Mouse (Mus musculus): ENCODE measurements around the gene Galnt7. TPM values are rescaled to one million over a fixed set of nuclear protein-coding genes. Genes with fewer than 3 reads are reported as not detected.

Gene Galnt7
- total and polyA plus RNA-seq, 3 experiments: 11.1 to 138 (median 18.5) TPM

- TF ChIP-seq RCOR1 (IDR thresholded peaks at IDR 0.05; ENCODE audit: low read depth, low read length): no peak
- no peak for TF ChIP-seq CHD2 (IDR thresholded peaks at IDR 0.05; ENCODE audit: low read length)
- no peak for TF ChIP-seq SMC3 (IDR thresholded peaks at IDR 0.05; ENCODE audit: low read depth, low read length)
- TF ChIP-seq MEF2A (IDR thresholded peaks at IDR 0.05; ENCODE audit: extremely low read depth, insufficient replicate concordance, low read depth, low read length, poor library complexity, severe bottlenecking): no peak
- TF ChIP-seq POLR2A (IDR thresholded peaks at IDR 0.05; ENCODE audit: control insufficient read depth in 1 of 2, insufficient read depth in 1 of 2, low read depth in 1 of 2, low read length in 2 of 2, poor library complexity in 1 of 2): no peak
- no peak for TF ChIP-seq ELF1 (IDR thresholded peaks at IDR 0.05; ENCODE audit: low read depth, low read length)
- TF ChIP-seq EP300 (IDR thresholded peaks at IDR 0.05; ENCODE audit: low read depth in 1 of 2, low read length in 2 of 2): no peak
- TF ChIP-seq ETS1 (IDR thresholded peaks at IDR 0.05; ENCODE audit: low read depth, low read length): no peak
- TF ChIP-seq CHD1 (IDR thresholded peaks at IDR 0.05; ENCODE audit: low read depth, low read length): no peak
- no peak for TF ChIP-seq UBTF (IDR thresholded peaks at IDR 0.05; ENCODE audit: borderline replicate concordance, insufficient read depth, low read depth, low read length)
- no peak overlapping the region for H3K9ac ChIP-seq (ENCODE audit: control insufficient read depth, low read depth, low read length, poor library complexity, severe bottlenecking)
- H3K79me2 ChIP-seq (ENCODE audit: control insufficient read depth, insufficient read depth, low read length, poor library complexity): no peaks in the 10 kb centered on the region; the same call in none of the 2 replicates
- no peak overlapping the region for H3K27ac ChIP-seq (ENCODE audit: control insufficient read depth, low read depth, low read length)
- no peak for DNase-seq (ENCODE audit: low read depth, low spot score)
- no peaks in the 10 kb centered on the region for H3K27me3 ChIP-seq (ENCODE audit: control insufficient read depth in 1 of 2, insufficient read depth in 2 of 2, low read length in 2 of 2)
- no peak overlapping the region for H3K4me3 ChIP-seq (ENCODE audit: control insufficient read depth in 1 of 2, insufficient read depth in 1 of 2, low read depth in 2 of 2, low read length in 2 of 2)
- no peaks in the 10 kb centered on the region for H3K9me3 ChIP-seq (replicated peaks; ENCODE audit: insufficient read depth, low read length)
- H3K36me3 ChIP-seq (ENCODE audit: control insufficient read depth in 1 of 2, insufficient read depth in 2 of 2, low read length in 2 of 2): peaks cover 0 to 28% of the 10 kb centered on the region in 2 experiments; a peak in 2 of 4 replicates
- H3K4me1 ChIP-seq (ENCODE audit: control insufficient read depth in 1 of 2, insufficient read depth in 2 of 2, low read length in 2 of 2): peaks cover 10 to 21% of the 10 kb centered on the region in 2 experiments
Observed at GRCm38 (mm10) chr8:57631780-57632179, 21.1 kb downstream of the Galnt7 start.

- TF ChIP-seq BHLHE40 (IDR thresholded peaks at IDR 0.05; ENCODE audit: borderline replicate concordance, low read depth, low read length): no peak
- no peak for TF ChIP-seq GABPA (IDR thresholded peaks at IDR 0.05; ENCODE audit: low read depth, low read length)
- no peak for TF ChIP-seq E2F4 (IDR thresholded peaks at IDR 0.05; ENCODE audit: borderline replicate concordance, low read depth, low read length)
- no peak for DNase-seq (ENCODE audit: low read depth, low spot score)
- peaks cover 14 to 18% of the 10 kb centered on the region in 2 experiments for H3K4me1 ChIP-seq (ENCODE audit: control insufficient read depth in 1 of 2, insufficient read depth in 2 of 2, low read length in 2 of 2)
- no peaks in the 10 kb centered on the region for H3K27me3 ChIP-seq (ENCODE audit: control insufficient read depth in 1 of 2, insufficient read depth in 2 of 2, low read length in 2 of 2)
- no peak overlapping the region for H3K9ac ChIP-seq (ENCODE audit: control insufficient read depth, low read depth, low read length, poor library complexity, severe bottlenecking)
- H3K27ac ChIP-seq (ENCODE audit: control insufficient read depth, low read depth, low read length): no peak overlapping the region
- no peak overlapping the region for H3K4me3 ChIP-seq (ENCODE audit: control insufficient read depth in 1 of 2, insufficient read depth in 1 of 2, low read depth in 2 of 2, low read length in 2 of 2)
- H3K79me2 ChIP-seq (ENCODE audit: control insufficient read depth, insufficient read depth, low read length, poor library complexity): no peaks in the 10 kb centered on the region
- peaks cover 0 to 28% of the 10 kb centered on the region in 2 experiments; a peak in 2 of 4 replicates for H3K36me3 ChIP-seq (ENCODE audit: control insufficient read depth in 1 of 2, insufficient read depth in 2 of 2, low read length in 2 of 2)
- H3K9me3 ChIP-seq (replicated peaks; ENCODE audit: insufficient read depth, low read length): no peaks in the 10 kb centered on the region
Observed at GRCm38 (mm10) chr8:57630148-57630547, 22.7 kb downstream of the Galnt7 start.

Data from MEL (cell line).